Mouse (Mus musculus): ENCODE measurements at regions not wholly inside any gene's neighbourhood (a gene's known extent, or its start where the extent isn't known, plus 50 kb on each side); places are given as distances from the start of the nearest gene placed in this dataset.
"Not testable (repeated sequence)": the region's sequence is repeated elsewhere in the genome, so short reads cannot be mapped to it uniquely, and the experiment has no call there.

DNA sequence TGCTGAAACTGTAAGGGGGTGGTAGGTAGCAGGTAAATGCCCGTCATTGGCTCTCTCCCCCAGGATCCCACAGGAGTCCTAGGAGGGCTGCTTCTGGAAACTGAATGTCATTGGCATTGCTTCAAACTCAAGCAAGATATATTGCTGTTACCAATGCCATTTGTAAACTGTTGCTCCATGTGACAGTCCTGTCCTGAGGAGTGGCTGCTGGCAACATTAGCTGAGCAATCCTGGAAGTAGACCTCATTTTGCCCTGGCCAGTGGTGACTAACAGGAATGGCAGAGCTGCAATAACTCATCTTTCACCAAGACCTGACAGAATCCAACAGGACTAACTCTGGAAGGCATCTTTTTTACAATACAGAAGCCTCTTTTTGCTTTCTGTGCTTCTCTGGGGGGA is 143.2 kb downstream of the Gm815 start:
- no peak for DNase-seq

DNA sequence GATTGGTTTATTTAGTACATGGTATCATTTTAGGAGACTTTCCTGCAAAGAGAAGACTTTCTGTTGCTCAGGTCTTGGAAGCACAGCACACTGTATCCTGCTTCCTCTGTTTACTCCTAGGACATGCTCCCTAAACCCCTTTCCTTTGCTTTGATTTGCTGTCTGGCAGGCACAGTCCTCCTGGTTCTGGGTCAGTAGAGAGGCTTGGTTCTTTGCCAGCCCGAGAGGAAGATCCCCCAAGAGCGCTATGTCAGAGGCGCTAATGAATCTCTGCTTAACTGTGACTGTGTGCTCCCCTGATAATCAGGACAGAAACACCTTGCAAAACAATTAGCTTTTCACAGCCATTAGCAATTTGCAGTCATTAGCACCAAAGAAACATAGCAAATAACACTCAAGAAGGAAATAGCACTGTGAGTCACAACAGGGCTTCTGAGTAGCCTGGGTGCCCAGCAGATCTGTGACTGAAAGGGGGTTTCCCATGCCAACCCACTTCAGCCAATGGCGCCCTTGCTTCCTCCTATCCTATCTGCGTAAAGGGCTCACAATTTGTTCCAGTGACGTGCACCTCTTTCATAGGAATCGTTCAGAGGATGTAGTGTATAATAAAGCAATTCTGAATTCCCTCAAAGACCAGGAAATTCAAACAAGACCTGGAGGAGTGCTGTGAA is 145.5 kb downstream of the Gm815 start:
- DNase-seq = peak in 1 of 2 experiments; percentile 8

DNA sequence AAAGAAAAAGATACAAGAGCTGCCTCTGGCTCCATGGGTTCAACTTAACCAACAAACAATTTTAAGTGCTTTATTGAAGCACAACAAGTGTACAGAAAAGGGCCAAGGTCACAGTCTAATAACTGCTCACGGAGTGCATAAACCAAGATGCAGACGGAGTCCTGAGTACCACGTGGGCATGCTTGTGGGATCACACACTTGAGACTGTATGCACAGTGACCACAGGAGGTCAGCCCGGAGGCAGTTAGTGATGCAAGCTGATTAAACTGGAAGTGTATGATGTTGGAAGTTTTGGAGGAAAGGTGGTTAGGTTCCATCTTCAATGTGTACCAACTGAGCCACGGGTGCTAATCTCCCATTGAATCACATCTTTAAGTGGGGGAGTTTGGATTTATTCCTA is 146.9 kb downstream of the Gm815 start:
- DNase-seq = no peak

DNA sequence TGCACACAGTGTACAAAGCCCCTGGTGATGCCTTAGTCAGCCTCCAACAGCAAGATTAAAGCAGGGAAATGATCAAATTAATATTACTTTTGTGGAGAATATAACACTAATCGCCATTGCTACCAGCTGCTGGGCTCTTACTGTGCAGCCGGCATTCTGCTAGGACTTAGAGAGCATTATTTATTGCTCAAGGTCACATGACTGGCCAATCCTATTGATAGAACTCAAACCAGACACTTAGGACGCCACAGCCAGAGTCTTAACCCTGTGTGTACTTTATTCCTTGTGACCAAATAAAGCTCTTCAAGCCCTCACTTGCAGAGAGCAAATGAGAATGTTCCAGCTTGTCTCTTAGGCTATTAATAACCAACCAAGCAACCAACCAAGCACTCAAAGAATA is 152.6 kb downstream of the Gm815 start:
- no peak for DNase-seq

DNA sequence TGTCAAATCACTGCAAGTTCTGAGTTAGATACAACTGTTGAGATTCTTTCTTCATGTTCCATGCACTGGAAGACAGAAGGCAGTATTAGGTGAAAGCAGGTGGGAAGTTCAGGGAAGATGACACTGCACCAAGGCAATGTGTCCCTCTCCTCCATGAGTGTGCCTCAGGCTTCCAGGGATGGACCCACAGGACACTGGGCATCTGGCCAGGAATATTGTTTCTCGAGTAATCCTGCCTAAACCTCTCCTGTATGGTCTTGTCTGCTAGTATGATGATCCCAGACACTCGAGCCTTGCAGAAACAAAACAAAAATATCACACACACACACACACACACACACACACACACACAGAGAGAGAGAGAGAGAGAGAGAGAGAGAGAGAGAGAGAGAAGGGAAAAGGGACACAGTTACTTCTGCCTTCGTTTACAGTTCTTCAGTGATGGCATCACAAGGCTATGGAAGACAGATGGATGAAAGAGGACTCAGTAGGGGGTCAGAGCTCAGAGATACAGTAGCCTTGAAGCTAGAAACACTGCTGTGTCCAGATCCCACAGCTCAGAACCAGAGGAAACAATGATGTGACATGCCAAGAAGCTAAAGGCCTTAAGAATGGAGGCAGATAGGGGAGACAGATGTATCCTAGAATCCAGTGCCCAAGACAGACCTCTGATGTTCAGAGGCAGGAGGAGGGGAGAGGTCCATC is 154.8 kb downstream of the Gm815 start:
- peak; percentile 12 to 34 for DNase-seq

DNA sequence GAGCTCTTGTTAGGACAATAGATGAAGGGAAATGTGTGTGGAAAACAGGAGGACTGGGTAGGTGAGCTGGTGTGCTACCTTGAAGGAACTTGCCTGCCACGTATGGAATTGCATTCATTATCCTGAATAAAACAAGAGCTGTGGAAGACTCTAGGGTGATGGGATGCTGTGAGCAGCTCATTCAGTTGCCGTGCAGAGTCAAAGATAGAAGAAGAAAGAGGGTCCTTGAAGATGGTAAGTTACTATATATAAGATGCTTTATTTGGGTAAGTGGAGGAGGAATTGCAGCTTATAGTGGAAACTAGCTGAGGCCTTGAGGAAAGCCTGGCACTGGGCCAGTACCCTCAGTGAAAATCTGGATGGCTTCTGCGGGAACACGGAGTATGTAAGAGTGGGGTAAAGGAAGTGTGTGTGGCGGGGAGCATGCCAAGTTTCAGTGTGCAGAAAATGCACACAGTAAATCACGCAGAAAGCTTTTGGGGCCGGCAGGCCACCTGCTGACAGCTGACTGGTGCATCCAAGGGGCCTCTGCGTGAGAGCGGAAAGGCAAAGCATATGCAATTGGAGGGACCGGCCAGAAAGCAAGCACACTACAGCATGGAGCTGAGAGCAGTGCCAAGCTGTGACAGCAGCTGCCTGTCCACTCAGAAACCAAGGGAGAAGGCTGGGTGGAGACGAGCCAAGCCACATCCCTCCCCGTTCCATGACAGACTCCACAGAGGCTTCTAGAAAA is 149.7 kb upstream of the Vldlr start:
- peak; percentile 74 to 80 for DNase-seq

DNA sequence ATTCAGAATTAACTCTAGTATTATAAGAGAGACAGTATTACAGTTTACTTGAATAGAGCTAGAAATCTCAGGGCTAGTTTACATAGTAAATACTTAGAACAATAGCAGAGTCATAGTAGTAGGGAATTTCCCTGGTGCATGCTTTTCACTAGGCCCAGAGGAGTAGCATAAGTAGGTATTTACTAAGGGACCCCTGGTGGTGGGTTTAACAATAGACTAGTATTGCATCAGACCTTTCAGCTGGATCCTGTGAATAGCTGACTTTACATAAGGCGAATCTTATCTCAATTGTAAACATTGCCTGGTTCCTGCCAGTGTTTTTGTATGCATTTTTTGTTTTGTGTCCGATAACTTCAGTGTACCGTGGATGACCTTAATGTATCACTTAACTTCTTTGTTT is 143.0 kb upstream of the Vldlr start:
- DNase-seq = no peak

DNA sequence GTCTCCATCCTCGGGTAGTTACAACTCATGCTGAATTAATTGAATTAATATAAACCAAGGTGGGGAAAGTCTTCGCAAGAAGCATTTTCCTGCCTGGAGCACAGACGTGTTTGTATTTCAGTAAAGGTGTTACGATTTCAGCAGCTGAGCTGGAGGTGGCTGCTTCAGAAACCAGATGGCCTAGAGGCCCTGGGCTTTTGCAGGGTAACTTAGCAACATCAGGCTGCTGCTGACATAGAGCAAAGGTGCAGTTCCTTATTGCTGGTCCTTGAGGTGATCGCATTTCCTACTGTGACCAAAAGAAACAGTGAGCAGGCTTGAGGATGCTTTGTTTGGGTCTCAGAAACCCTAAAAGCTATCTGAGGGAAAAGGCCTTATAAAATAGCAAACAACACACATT is 141.3 kb upstream of the Vldlr start:
- DNase-seq = no peak

DNA sequence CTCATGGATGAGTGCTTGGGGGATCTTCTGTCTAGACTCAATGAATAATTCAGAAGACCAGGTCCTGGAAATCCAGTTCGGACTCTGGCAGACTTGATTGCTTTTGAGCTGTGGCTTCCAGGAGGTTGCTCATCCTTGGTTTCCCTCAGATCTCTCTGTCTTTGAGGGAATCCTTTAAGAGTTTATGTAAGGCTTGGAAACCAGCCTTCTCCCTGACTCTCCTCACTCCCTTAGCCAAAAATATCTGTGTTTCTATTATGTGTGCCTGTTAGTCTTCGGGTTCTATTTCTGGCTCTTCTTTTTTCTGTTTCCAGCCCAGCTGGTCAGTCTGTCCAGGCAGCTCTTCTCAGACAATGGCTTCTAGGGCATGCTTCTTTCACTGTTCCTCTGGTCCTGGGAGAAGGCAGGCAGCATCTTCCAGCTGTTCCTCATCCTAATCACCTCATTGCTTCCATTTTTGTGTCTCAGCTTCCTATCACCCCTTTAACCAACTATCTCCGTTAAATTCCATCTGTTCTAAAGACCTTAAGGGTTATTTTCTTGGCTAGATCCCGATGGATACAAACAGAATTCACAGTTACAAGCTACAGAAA is 139.3 kb upstream of the Vldlr start:
- no peak for DNase-seq

DNA sequence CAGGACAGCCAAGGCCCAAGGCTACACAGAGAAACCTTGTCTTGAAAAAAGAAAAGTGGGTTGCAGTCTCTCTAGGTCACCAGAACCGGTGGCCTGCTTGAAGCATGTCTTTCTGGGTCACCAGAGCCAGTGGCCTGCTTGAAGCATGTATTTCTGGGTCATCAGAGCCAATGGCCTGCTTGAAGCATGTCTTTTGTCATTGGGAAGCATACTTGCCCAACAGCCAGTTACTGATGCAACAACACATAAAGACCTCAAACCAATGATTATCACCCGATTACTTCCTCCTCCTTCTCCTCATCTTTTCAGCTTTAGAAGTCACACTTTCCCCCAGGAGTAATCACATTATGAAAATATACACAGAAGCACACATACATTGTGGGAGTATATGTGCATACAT is 128.9 kb upstream of the Vldlr start:
- DNase-seq = no peak

DNA sequence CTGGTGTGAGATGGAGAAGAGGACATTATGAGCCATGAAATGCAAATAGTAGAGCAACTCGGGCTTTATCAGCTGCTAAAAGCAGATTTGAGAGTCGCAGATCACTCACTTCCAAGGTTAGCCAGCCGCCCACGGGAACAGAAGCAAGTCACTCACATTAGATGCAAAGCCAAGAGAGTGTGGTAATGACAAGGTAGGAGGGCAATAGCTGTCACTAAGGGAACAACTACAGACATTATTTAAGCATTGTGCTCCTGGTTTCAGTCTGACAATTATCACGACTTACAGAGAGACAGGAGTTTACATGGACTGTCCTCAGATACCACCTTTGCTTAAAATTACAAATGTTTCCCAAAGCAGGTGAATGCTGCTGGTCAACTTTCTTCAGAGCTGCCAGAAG is 128.5 kb upstream of the Vldlr start:
- no peak for DNase-seq

DNA sequence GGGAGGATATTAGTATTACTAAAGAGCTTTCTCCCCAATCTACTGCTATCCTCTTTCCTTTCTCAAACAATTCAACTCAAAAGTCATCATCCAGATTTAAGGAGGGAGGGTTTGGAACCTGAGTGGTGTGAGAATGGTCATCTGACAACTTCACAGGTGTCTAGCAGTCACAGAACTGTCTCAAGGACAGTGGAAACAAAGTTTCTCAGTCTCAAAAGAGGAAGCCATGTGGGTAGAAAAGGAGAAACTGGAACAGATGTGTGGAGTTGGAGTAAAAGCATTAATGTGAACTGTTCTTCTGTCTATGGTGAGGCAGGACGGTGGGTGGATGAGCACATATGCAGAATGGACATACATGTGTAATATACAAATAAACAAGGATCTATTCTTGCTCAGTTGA is 127.2 kb upstream of the Vldlr start:
- no peak for DNase-seq

DNA sequence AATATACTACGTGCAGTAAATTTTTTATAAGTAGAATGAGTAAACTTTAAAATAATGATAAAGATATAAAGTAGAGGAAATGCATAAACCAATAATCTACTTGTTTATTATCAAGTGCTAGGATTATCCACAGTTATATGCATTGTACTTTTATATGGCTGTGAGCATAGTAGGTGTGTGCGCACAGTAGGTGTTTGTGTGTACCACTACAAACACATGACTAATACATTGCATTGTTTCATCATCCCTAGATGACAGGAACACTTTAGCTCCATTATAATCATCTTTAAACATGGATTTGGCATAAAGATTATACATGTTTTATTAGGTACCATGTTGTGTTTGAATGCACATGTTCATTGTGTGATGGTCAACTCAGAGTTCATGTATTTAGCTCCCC is 124.7 kb upstream of the Vldlr start:
- DNase-seq = no peak

DNA sequence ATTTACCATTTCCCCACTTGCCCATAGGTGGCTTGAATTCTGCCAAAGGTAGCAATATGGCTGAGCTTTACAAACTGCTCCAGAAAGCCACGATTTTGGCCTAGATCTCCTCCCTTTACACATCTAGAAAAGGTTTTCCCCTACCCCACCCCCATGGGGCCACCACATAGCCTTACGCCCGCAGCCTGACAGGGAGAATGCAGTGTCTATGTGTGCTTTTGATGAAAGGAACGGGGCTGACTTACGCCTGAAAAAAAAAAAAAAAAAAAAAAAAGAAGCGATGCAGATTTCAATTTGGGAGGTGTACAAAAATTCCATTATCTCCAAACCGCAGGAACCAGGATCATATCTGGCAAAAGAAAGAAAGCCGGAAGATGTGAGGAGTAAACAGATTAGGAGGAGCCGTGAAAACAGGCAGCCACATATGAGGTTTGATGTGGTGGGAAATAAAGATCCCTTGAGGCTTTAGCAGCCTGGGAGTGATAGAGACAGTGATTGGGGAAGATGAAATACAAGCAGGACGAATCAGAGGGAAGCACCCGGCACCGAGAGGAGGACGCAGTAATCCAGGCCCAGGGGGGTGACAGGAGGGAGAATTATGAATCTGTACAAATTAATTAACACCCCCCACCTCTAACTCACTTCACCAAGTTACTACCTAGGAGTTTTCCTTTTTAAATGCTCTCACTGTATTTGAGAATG is 121.4 kb upstream of the Vldlr start:
- DNase-seq = no peak

DNA sequence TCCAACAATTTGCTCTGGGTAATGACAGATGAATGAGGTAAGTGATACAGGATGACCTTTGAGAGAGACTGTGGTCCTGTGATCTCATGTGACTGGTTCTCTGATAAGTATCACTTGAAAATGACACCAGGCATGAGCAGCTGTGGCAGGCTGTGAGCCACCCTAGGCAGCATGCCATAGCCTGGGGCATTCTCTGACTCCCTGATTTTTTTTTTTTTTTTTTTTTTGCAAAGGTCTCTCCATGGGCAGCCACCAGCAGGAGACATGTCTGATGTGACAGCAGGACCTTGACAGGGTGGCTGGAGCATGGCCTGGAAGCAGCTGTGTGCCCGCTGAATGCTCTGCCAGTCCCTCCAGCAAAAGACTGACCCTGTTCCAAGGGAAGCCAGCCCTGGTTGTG is 116.4 kb upstream of the Vldlr start:
- DNase-seq = no peak

DNA sequence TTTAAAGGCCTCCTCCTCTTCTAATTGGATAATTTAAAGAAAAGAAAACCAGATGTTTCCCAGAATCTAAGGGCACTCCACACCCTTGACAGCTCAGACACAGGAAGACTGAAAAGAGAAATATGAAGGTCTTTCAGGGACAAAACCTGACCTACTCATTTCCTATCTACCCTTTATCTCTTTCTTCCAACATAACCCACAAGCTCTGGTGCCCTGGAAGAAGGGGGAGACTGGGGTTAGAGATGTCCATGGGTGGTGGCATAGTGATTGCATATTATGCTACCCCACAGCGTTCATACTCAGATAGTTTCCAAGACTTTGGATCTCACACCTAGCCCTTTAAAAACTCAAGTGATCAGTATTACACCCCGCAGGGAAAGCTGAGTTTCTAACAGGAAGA is 105.8 kb upstream of the Vldlr start:
- DNase-seq = no peak

DNA sequence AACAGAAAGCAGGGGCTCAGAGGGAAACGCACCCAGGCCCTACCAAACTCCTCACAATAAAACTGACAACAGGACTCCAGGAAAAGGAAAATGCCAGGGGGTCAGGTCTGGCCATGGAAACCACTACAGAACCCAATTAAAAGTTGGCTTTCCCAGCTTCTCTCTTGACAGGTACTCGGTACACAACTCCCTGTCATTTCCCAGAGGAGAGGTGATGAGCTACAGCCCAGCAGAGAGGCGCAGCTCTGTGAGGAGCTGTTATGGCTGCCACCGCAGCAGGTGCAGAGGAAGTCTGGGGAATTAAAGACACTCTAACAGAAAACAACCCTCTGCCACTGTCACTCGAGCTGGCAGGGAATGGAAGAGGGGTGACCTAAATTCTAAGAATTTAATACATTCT is 95.4 kb upstream of the Vldlr start:
- no peak for DNase-seq

DNA sequence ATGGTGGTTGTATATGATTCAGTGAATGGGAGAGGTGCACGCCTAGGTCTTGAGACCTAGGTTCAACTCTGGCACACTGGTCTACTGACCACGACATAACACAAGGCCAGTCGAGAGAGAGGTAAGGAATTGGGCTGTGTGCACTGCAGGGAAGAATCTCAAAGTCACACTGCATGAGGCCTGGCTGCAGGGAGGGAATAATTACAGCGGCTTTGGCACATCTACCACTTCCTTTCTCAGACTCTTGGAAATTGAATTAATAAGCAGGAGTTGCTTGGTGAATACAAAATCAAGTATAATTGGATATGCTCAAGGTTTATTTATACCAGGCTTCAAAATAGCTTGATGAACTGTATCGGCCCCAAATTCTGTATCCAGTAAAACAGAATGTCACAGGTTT is 93.9 kb upstream of the Vldlr start:
- no peak for DNase-seq

DNA sequence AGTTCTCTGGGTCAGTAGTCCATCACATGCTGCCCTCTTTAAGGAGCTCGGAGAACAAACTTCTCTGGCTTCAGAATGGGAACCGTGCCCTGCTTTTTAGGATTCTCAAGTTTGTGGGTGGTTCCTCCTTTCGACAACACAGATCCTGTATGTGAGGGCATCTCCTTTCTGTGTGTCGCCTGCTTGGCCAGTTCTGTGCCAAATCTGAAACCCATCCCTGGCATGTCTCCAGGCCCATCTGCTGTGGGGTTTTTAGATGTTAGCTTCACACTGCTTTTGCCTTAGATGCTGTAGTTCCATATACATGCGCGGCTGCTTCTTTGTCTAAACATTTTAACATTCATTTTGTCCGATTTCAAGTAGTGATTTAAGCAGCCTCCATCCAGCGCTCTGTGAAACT is 93.0 kb upstream of the Vldlr start:
- DNase-seq = peak; percentile 86

DNA sequence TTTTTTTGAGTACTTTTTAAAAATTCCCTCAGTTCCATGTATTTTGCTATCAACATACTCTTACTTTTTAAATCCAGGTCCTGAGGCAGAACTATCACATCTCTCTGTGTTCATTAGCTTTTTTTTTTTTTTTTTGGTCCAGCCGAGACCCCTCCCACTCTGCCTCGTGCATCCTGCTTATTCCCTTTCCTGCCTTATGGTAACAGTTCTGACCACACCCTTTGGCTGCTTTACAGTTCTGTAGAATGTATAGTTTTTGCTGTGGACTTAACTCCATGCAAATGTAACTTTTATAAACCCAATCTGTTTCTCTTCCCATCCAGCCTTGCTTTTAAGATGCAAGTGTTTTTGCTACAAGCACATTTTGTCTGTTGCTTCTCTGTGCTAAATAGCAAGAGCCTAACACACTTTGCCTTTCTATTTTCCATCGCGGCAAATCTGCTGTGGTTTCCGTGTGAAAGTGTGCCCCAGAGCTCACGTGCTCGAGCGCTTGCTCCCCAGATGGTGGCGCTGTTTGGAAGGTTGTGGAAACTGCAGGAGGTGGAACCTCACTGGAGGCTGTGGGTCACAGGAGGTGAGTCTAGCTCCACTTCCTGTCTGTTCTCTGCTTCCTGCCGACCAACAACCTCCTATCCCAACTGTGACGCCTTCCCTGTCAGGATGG is 92.3 kb upstream of the Vldlr start:
- DNase-seq = peak; percentile 44 to 55

DNA sequence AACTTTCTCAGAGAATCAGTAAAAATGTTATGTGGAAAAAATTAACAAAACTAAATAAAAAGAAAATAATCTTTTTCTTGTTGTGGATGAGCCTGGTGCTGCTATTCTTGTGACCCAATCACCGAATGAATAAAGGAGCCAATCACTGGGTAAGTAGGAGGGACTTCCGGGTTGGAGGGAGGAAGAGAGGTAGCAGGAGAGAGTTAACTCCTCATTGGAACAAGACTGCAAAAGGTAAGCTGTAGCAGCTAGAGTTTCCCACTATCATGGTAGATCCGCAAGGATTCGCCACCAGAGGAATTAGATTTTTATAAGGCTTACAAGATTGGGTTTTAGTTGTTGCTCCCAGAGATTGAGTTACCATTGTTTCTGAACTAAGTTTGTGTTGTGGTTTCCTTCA is 87.8 kb upstream of the Vldlr start:
- not testable (repeated sequence) for DNase-seq

DNA sequence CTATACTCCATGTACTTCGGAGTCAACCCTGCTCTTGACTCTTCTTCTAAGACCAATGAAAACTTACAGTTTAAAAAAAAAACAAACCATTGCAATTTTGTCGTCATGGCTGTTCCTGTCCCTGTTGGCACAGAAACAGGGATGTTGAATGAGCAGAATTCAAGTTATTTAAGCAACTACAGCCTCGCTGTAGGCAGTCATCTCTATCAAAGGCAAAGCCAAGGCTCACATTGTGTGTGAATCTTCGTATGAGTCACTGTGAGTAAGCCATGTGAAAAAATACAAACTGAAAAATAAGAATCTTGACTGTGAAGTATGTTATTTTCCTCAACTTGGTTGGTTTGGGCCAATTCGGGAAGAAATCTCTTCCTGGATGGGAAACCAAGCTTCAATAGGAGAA is 81.9 kb upstream of the Vldlr start:
- no peak for DNase-seq

DNA sequence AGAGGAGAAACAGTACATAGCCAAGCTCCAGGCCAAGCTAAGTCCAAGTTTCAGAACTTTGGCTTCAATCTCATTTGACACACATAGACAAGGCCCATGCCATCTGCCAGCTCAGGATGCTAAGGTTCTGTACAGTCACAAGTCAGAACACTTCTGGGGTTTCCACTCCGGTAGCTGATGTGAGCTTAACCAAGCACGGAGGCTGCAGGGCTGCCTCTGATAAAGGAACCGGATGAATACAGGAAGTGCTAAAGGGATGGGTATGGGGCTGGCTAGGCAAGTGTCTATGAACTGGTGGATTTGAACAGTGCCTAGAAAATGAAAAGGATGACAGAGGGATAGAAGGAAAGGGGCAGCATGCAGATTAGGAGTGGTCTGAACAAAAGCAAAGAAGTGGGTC is 75.4 kb upstream of the Vldlr start:
- DNase-seq = no peak
